Mouse (Mus musculus): ENCODE results near the gene Ahsg.

- no peak for TF ChIP-seq CTCF (conservative IDR thresholded peaks at IDR 0.05; ENCODE audit: insufficient read depth, insufficient read length, low read depth, low read length)
- no peak for TF ChIP-seq POLR2A (IDR thresholded peaks at IDR 0.05; ENCODE audit: low read depth, low read length)
Measured at GRCm38 (mm10) chr16:22873369-22873768, 17.7 kb upstream of the Ahsg start.

Data from kidney, adult 2 months (tissue).